Mouse (Mus musculus) fibroblast of lung, adult 2 months (primary cell): ENCODE measurements around the gene Hsd3b5.
"Not testable (repeated sequence)": the region's sequence is repeated elsewhere in the genome, so short reads cannot be mapped to it uniquely, and the experiment has no call there.

Experiments
- DNase-seq: peaks from one replicate; pipeline ENCODE4 v3.0.0-alpha.2; 2011; ENCODE audit warnings: low read depth

Gene Hsd3b5

GRCm38 (mm10) chr3:98630152-98630551 lies at the start of gene Hsd3b5:
Hsd3b5 (minus strand) TSS chr3:98630252.
- no peak for DNase-seq

DNA sequence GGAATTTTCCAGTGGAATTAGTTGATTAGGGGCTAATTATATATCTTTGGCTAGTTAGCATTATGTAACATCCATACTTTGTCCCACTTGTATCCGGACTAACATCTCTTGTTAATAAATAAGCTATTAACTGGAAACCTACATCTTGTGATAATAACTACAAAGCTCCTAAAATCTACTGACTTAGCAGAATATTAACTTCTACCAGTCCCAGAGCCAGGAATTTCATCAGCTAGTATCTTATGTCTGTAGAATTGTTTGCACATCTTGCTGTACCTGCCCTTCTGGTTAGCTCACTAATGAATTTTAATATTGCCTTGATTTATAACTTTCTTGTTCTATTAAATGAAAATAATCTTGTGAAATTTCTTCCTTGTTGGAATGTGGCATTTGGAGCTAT lies 5.1 kb upstream of the Hsd3b5 start:
- no peak for DNase-seq

DNA sequence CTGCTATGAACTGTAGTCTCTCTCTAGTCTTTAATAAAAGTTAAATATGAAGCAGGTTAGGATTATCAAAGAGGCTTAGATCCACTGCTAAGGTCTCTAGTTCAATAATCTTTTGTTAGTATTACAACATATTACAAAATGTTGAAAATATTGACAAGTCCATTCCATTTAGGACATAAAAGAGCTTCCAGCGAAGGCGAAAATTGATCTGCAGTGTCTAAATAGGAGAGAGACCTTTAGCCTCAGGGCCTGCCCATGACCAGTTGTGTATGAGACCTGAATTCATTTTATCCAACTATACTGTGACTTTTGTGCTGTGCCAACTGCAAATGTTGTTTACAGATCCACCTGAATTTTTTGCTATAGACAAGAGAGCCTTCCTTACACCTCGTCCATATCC lies 419 bp downstream of the Hsd3b5 start:
- no peak for DNase-seq

DNA sequence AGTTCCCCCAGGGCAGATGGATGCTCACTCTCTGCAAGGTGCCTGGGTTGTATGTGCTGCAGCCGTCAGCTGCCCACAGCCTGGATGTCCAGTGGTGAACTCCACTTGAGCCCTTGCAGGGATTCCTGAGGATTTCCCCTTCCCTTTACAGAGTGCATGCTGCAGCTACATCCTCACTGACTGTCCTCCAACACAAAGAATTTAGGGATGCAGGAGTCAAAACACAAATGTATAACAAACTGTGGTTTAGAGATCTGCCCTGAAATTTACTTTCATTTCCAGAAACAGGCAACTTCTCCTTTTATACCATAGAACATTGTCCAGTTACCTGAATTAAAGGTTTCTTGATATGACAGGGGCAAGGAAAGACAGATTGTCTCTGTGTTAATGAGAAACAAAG lies 13.3 kb downstream of the Hsd3b5 start:
- not testable (repeated sequence) for DNase-seq

DNA sequence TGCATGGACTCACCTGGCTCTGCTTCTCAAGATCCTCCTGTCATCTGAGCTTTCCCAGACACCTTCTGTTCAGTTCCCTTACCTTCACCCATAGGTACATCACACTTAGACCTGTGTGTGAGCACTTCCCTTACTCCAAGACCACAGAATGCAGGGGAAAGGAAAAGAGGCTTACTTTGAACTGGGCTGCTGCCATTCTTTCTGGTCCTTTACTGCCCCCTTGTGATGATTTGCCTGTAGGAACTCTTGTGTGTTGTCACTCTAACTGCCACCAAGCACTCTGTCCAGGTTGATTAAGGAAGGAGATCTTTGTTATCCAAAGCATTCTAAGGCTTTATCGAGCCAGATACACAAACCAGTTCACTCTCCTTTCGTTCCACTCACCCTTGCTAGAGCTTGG lies 13.8 kb downstream of the Hsd3b5 start:
- not testable (repeated sequence) for DNase-seq

DNA sequence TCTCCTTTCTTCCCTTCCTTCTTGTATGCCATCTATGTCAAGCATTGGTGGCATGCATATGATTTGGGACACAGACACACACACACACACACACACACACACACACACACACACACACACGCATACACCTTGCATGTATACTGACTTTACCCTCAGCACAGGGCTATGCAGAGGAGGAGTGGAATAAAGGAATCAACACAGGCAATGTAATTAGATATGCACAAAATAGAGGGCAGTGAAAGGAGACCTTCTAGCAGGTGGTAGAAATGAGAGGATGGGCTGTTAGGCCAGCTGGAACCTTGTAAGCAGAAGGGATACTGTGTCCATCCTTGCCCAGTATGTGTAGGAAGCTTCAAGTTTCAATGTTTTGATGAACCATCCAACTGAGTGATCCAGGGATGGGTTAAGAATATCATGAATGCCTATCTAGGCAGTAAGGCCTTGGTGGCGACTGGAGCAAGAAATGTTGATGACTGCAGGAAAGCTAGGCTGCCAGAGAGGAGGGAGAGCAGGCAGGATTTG lies 15.6 kb downstream of the Hsd3b5 start:
- DNase-seq, result not testable (repeated sequence)

DNA sequence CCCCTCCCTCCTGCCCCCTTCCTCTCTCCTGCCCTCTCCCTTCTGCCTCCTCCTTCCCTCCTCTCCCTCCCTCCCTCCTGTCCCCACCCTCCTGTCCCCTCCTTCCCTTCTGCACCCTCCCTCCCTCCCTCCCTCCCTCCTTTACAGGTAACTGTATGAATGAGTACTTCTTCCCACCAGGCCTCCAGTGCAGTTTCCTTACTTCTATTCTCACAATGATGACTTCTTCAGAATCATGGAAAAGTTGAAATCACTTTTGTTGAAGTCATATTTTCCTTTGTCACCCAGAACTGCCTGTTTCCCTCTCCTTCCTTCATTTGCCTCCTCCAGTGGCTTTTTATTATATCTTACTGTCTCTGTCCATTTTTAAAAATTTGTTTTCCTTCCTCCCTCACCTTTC lies 16.1 kb downstream of the Hsd3b5 start:
- no peak for DNase-seq

GRCm38 (mm10) chr3:98613540-98613939 lies 16.5 kb downstream of the Hsd3b5 start:
- DNase-seq, result not testable (repeated sequence)

GRCm38 (mm10) chr3:98588707-98589106 lies 41.3 kb downstream of the Hsd3b5 start, which contains the start of gene Gm10681:
Gm10681 (minus strand) TSS chr3:98588807.
- DNase-seq, result no peak

GRCm38 (mm10) chr3:98587721-98588120 lies 42.3 kb downstream of the Hsd3b5 start:
- DNase-seq, result no peak

DNA sequence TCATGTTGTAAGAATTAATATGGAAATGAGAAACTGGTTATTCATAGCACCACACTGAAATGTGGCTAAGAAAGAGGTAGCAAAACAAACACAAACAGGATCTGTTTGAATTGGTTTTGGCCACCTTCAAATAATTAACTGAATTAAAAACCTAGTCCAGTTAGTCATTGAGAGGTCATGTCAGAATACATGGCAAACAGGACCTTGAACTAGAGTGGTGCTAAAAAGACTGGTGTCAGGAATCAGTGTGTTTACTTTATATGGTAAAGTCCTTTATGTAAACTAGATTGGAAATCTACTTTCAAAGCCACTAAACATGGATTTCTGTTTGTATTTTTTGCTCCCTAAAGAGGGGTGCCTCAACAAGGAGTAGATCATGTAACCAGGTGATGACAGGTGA lies 47.4 kb downstream of the Hsd3b5 start:
- not testable (repeated sequence) for DNase-seq

- not testable (repeated sequence) for DNase-seq
Observed at GRCm38 (mm10) chr3:98582202-98582601, 47.9 kb downstream of the Hsd3b5 start.

GRCm38 (mm10) chr3:98581024-98581423 lies 49.0 kb downstream of the Hsd3b5 start:
- DNase-seq, result not testable (repeated sequence)
